Mouse (Mus musculus) activated CD4-positive, CD25-positive, alpha-beta regulatory T cell, adult 4 months (primary cell): ENCODE measurements around the gene Nlk. TPM values are rescaled to one million over a fixed set of nuclear protein-coding genes. Genes with fewer than 3 reads are reported as not detected.

ENCODE experiments used
- ATAC-seq: one replicate; pipeline ENCODE4 v1.8.0; 2017
- polyA plus RNA-seq, 2 experiments: library from polyadenylated mRNA; unstranded; fragments of 100-300 nt; shearing (Covaris generic); gene quantifications; one replicate each; pipeline ENCODE4 v1.2.1; 2017

Nlk gene
- polyA plus RNA-seq, result 10 to 100 TPM; 23.8 to 30.5 TPM

DNA sequence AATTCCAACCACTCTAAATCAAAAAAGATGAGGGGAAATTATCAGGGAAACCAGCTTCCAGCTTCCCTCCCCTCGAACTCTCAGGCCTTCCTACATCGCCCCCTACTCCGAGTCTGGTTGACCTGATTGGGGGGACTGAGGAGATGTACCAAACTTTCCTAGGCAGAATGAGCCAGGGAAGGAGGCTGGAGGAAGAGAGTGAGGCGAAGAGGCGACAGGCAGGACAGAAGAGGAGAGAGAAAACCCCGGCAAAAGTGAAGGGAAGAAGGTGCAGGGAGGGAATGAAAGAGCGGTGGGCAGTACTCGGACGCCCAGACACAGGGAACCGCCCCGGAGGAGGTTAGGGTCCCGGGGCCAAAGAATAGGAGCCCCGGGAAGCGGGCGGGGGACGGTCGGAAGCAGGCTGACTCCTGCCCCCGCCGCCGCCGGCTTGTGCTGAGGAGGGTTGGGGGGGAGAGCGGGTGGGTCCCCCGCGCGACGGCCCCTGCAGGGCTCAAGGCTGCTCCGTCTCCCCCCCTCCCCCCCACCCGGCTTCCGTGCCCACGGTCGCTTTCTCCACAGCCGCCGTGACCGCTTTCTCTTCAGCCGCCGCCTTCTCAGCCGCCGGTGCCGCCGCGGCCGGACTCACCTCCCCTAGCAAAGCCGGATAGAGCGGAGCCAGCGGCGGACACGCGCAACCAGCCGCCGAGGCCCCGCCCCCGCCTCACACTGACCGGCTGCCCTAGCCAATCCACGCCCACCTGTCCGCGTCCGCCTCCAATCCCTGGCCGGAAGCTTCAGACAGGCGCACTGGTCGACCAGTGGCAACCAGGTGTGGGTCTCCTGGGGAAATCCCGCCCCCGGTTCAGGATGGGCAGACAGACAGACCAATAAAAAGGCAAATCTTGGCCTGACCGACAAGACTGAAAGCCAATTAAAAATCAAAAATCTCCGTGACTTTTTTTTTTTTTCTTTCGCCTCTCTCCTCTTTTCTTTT lies at the start of gene Nlk:
Gene Nlk (minus strand): TSS at position 597 of the 976 bp plus-strand sequence.
- ATAC-seq, result peak; percentile 90

DNA sequence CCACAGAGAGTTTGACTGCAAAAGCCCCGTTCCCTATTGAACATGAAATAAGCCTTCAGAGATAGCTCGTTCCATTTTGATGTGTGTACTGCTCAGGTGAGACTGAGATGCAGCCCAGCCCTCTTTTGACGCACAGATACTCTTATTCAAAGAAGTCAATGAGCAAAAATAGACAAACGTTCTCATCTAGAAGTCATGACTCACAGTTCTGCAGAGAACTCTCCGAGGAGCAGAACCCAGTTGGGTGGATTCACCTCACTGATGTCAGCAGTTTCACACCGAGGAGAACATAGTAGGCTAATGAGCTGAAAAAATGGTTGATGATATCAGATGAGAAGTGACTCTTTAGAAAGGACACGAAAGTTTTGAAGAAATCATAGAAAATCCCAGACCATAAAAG lies 49.1 kb upstream of the Nlk start:
- ATAC-seq, result no peak

DNA sequence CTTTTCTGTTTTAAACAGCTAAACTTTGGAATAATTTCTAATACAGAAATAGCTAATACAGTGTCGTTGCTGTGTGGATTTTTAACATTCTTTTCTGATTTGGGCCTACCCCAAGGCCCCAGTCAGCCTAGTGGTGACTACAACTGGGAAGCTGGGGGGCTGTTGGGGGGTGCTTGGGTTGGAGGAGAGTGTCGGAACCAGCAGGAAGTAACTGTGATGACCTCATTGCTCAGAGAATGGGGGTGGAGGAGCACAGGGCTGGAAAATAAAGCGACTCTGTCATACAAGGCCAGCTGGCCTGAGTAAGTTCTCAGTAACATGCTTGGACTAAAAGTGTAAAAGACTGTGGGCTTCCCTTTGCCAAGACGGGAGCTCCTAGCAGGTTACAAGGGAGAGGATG lies 48.3 kb upstream of the Nlk start:
- no peak for ATAC-seq

DNA sequence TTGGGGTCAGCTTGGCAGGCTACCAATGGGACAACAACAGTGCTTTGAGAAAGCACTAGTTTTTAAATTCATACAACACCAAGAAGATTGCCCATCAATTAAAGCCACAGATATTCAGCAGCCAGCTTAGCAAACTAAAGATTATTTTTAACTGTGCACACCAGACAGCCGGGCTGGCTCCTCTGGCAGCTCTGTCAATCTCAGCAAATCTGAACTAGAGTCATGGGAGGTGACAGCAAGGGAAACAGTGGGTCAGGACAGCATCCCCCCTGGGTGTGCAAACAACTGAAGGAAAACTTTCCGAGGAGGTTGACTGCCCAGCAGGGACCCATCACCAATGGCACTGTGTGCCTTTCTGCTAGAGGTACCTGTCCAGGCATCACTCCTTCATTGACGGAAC lies 45.3 kb upstream of the Nlk start:
- ATAC-seq, result no peak

DNA sequence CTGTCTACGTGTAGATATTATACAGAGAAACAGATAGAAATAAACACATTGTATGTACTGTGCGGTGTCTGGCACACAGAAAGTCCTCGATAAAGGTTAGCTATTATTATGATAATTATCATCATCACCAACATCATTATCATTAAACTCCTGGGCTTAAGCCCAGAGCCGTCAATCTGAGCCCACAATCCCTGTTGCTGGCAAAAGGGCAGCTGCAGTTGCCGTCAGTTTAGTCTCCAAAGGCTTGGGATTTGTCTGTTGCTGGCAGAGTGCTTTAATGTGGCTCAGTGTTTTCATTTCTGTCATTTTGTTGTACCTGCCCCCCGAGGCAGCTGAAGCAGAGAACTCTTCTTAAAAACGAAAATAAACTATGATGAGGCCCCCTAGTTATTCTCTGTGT lies 44.8 kb upstream of the Nlk start:
- ATAC-seq, result no peak

DNA sequence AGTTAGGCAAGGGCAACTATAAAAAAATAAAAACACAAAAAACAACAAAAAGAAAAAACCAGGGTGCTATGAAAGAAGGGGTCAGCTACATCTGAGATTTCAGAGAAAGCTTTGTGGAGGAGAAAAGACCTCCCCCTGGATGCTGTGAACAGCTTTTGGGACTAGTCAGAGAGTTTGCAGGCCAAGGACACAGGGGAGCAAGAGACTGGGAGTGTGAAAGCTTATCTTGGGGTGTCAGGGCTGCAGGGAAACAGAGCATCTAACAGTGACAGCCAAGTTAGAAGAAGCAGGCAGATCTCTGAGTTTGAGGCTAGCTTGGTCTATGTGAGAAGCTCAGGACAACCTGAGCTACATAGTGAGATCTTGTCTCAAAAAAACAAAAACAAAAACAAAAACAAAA lies 42.2 kb upstream of the Nlk start:
- no peak for ATAC-seq

DNA sequence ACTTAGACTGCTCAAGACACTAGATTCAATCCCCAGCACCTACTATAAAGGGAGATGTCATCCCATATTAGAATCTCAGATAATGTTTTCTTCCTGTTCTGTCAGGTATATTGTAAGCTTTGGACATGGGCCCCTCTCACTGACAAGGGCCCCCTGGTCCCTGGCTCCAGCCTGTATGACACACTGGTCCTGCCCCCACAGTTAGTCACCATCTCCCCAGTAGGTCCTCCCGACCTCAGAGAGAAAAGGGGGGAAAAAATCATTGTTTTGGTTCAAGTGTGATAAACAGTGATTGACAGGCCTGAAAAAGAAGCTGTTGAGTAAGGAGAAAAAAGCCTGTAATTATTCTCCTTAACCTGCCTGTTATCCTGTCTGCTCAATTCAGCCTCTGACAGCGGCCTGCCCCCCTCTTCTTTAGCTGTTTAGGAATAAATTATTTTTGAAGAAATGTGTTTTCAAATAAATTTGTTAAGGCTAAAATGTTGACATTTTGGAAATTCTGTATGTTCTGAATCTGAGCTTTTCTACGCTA lies 39.8 kb upstream of the Nlk start:
- no peak for ATAC-seq

DNA sequence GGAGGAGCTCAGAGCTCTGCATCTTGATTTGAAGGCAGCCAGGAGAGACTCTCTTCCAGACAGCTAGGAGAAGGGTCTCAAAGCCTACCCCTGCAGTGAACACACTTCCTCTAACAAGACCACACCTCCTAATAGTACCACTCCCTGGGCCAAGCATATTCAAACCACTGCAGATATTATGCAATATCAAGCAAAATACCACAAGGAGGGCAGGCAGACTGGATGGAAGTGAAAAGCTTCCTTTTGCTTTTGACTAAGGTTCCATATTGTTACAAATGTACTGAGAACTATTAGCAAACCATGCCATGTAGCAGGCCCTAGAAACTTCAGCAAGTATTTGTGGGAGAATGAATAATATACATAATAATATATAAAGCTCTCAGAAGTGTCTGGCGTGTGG lies 38.0 kb upstream of the Nlk start:
- no peak for ATAC-seq

DNA sequence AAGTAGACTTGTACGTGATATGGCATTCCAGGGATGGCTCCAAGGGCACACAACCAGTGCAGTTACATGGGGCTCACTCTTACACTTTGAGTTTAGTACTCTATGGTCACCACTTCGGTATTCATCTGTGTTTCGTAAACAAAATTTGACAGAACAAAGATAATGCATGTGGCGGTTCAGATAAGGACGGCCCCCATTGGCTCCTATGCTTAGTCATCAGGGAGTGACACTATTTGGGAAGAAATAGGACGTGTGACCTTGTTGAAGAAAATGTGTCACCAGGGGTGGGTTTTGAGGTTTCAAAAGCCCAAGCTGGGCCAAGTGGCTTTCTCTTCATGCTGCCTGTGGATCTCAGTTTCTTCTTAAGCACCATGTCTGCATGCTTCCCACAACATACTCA lies 35.4 kb upstream of the Nlk start:
- ATAC-seq, result no peak

DNA sequence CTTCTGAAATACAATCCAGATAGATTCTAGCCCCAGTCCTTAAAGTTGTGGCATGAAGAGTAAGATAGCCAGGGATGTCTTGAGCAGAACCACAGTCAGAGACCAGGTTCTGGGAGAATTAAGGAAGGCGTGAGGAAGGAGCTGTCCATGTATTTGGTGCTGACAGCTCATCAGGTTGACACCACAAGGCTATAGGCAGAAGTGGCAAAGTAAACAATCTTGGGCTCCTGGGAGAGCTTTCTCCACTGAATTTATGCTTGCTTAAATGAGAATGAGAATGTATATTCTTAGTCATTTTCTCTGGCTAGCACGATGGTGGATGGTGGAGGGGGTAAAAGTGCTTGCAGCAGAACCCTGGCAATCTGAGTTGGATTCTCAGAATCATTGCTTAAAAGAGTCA lies 33.7 kb upstream of the Nlk start:
- ATAC-seq, result no peak

DNA sequence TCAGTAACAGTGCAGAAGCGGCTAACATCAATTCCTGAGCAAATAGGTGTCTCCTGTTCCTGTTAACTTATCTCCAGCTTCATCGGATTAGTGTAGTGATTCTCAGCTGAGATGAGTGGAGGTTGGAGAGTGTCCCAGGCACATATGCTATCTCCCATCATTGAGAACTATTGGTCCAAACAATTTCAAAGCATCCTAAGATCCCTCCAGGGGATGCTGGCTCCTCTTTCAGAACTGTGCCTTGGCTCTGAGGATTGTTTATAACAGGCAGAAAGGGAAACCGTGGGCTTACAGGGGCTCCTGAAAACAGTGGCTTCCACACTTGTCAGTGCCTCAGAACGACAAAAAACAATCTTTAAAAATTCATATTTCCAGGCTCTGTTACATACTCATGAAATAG lies 30.9 kb upstream of the Nlk start:
- ATAC-seq, result no peak

DNA sequence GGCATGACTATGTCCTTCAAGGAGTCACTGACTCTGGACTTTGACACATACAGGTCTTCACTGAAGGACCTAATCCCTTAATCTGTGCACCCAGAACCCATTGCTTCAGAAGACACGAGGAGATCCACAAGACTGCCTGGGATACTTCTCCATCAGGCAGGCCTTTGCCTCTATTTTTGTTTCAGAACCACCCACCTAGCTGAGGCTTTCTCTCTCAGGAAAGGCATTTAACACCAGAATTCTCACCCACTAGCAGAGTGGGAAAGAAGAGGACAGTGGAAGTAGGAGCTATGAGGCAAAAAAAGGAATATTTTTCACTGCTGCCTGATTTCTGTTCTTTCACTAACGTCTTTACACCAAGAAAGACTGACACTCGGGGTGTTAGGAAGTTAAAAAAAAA lies 29.2 kb upstream of the Nlk start:
- ATAC-seq, result no peak

DNA sequence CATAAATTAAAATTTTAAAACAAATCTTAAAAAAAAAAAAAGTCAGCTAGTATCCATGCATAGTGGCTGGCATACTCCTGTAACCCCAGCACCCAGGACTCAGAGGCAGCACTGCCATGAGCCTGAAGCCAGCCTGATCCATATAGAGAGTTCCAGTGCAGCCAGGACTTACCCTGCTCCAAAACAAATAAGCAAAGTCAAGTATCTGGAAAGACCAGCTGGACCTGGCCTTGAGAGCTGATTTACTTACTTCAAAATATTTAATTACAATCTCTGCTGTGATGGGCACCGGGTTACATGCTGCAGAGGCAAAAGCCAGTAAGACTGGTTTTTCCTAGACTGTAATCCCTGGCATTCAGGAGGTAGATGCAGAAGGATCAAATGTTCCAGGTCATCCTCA lies 27.6 kb upstream of the Nlk start:
- no peak for ATAC-seq

DNA sequence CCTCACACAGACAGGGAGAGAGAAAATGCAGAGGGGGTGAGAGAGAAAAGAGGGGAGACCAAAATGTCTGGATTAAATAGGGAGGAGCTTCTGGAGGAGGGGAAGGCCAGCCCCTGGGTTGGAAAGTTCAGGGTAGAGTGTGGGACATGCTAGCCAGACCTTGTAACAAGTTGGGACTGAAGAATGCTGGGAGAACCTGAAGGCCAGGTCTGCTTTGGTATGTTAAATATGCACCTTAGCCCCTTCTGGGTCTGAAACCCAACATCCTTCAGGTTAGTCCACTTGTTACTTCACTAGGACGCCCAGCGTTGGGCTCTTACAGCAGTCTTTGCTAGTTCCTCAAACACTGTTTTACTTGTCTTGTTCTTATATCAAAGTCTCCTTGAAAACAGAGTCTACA lies 24.2 kb upstream of the Nlk start:
- ATAC-seq, result no peak

DNA sequence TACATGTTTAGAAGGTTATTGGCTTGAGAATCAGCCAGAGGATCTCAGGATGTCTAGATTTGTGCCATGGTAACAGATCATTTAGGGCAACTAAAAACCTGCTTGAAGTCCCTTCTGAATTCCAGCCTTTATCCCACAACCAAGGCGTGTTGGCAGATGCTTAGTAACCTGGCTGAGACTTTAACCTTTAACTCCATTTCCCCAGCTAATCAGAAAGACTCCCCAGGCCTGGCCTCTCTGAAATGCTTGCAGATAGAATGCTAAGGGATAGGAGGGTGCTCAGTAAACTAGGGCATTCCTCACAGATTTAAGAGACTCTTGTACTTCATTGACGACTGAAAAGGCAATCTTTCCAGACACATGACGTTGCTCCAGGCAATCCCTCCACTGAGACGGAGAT lies 20.5 kb upstream of the Nlk start:
- no peak for ATAC-seq

DNA sequence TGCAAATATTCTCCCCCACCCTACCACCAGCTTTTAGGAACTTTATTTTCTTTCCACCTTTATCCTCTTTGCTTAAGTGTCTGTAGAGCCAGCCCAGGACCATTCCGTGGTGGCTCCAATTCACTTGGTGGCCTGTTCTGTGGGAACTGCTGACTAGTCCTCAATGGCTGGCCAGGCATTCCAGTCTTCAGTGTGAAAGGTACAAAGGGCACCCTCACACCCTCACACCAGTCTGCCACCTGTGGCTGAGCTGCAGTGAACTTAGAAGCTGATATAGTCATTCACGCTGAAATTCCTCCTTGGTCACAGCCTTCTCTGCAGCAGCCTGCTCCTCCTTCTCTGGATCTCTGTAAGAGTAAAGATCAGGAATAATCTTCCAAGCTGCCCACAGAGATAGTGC lies 11.5 kb upstream of the Nlk start:
- ATAC-seq, result no peak

DNA sequence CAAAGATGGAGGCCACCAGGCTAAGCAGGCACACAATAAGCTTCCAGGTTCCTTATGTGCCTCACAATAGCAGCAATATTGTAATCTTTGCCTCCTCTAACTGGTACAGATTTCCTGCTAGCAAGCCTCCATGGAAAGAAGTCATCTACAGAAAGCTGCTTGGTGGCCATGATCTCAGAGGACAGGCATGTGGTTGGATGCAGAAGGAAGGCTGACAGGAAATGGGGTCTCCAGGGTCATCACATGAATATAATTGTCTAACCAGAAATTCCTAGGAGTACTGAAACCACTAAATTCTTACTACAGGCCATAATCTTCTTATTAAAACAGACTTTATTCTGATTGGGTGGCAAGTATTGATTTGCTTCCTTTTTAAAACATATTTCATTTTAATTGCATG lies 8.9 kb upstream of the Nlk start:
- ATAC-seq, result no peak

DNA sequence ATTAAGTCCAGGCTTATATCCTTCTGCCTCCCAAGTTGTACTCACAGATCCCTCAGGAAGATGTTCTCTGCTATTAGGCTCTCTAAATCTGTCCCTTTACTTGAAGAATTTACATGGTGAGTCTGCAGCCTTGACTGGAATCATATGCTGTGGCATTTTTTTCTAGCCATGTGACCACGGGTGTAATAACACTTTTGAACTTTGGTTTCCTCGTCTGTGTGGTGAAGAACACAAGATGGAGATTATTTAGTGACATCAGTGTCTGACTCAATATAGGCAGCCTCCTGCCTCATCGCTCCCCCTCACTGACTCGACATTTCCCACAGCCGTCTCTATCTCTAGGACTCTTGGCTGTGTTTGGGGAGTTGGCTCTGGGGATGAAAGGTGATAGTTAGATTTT lies 5.9 kb upstream of the Nlk start:
- ATAC-seq, result no peak

DNA sequence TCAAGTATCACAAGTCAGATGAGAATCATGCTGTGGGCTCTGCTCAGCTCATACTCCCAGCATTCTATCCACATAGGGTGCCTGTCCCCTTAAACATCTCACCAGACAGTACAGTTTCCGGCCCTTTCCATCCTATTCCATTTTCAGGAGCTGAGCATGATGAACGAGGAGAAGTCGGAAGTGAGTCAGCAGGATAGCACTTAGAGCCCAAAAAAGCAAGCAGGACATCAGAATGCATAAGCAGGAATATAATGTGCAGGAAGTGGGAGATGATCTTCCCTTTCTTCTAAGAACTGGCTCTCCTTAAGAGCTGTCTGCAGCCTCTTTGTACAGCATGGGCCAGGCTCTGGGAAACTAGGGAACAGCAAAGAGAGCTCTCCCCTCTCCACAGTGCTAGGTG lies 5.1 kb upstream of the Nlk start:
- no peak for ATAC-seq

DNA sequence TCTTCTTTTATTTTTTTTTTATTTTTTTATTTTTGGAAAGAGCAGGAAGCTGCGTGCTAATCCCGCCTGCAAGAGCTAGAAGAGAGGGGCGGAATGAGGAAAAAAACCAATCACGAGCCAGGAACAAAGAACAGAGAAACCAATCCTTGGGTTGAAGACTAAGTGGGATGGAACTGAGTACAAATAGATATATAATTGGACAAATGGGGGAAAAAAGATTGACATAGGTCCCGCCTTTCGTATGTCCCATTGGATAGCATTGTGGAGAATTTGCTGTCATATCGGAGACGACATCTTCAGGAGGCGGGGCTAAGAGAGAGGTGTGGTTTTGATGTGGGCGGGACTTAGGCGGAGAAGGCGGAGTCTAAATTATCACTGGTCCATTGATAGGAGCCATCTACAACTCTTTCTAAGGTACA lies 589 bp upstream of the Nlk start:
- ATAC-seq, result peak; percentile 82

DNA sequence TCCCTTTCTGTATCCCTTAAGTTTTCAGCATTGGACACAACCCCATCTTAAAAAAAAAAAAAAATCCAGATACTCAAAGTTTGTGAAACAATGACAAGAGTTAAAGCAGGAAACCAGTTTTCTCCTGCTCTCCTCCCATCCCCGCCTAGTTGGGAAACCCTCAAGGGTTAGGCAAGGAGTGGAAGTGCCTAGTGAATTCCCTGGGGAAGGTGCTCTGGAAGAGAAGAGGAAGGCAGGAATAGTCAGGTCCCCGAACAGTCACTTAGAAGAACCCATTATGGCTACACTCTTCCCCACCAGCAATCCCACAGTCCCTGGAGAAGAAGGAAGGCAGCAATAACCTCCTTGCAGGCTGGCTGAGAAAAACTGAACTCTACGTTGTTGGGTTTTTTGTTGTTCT lies 2.9 kb downstream of the Nlk start:
- no peak for ATAC-seq

DNA sequence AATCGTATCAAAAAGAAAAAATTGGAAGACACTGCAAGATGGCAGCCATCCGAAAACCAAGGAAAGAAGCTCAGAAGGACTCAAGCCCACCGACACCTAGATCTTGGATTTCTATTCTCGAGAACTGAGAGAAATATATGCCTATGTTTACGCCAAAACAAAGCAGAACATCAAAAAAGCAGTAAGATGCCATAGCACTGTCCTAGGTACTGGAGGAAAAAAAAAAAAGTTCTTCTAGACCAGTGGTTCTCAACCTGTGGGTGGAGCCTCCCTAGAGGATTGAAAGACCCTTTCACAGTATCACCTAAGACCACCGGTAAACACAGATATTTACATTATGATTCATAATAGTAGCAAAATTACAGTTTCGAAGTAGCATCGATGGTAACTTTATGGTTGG lies 3.9 kb downstream of the Nlk start:
- no peak for ATAC-seq

DNA sequence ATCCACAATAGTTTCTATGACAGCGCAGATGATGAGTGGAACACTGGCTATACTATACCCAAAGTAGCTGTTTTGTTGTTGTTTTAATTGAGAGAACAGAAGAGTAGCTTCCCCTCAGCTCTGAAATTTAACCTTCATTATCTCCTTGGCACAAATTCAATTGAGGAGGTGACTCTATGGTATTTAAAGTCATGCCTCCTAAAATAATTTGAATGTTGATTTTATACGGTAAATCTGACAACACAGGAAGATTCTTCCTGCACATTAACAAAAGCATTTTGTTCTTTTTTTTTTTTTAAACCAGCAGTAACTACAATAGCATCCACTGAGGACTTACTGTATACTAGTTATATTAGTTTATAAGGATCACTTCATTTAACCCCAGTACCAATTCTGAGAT lies 6.0 kb downstream of the Nlk start:
- ATAC-seq, result no peak

DNA sequence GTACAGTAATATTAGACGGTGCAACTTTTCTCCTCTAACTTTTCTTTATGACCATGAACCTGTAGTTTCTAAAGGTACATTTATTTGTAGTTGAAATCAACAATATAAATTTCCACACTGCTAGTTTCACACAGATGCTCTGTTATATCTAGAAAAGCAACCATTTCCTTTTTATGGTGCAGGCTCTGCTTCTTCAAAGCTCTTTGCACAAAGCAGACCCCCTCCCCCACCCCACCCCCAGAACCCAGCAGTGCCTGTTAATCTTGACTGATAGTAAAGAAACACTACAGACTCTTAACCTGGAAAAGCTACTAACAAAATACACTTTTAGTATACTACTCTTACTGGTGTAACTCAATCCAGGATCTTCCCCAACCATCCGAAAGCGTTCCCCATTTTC lies 6.6 kb downstream of the Nlk start:
- peak; percentile 52 for ATAC-seq

DNA sequence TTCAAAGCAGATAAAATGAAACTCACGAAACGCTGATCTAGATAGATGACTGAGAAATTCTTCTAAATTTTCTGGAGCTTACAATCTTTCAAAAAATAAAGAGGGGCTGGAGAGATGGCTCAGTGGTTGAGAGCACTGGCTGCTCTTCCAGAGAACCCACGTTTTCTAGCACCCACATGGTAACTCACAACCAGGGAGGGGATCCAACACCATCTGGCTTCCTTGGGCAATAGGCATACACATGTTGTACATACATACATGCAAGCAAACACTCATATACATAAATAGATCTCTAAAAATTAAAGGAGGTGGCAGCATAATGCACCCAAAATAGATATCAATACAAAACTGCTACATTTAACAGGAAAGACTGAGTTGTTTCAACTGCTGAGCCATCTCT lies 16.1 kb downstream of the Nlk start:
- no peak for ATAC-seq
